Mouse (Mus musculus) heart, adult 2 months (tissue): ENCODE results near the gene Tvp23b.

Experiments
- CTCF ChIP-seq: fragments of 200-600 bp; IDR thresholded peaks from 2 replicates; pipeline ENCODE4 v1.8.1; 2022; ENCODE audit warnings: antibody characterized with exemption, mild to moderate bottlenecking, moderate library complexity
- POLR2A ChIP-seq: fragments of 200-500 bp; IDR thresholded peaks from 2 replicates; pipeline ENCODE4 v1.6.1; 2011; ENCODE audit warnings: mild to moderate bottlenecking, low read depth, low read length, control low read depth; ENCODE audit not compliant: insufficient read depth

DNA sequence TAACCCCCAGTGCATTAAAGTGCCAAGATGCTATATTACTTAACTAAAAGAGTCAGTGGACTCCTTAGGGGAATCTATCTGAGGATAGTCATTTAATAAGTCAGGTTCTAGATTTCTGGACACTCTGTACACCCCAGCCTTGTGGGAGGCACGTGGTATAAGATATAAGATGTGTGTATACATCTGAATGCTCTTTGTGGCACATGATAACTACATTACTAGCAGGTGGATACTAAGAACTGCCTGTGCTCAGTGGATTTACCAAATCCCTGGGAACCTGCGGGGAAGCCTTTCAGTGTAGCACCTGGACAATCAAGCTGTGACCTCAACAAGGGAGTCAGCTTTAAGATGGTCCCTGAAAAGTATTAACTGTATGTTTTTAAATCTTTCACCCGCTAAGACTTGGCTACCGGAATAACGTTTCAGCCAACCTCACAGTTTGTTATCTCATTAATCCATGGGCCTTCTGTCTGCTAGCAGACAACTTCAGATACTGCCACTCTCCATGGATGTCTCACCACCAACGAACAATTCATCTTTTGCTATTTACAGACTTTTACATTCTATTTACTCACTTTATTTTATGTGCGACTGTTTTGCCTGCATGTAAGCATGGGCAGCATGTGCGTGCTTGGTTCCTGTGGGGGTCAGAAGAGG is 9.4 kb upstream of the Tvp23b start:
- TF ChIP-seq POLR2A: no peak
- no peak for TF ChIP-seq CTCF
